Mouse (Mus musculus) embryonic fibroblast, embryonic 13.5 days (primary cell): ENCODE data around the gene Snx14.
"Not testable (repeated sequence)": the region's sequence is repeated elsewhere in the genome, so short reads cannot be mapped to it uniquely, and the experiment has no call there.

Experiments
- CTCF ChIP-seq: IDR thresholded peaks from 2 replicates; pipeline ENCODE4 v1.5.1; 2011; ENCODE audit warnings: mild to moderate bottlenecking, control low read depth, low read length, moderate library complexity, borderline replicate concordance; ENCODE audit not compliant: insufficient read depth
- POLR2A ChIP-seq: IDR thresholded peaks from 2 replicates; pipeline ENCODE4 v1.6.1; 2011; ENCODE audit warnings: low read depth, mild to moderate bottlenecking, control low read depth, low read length, moderate library complexity

- peak; percentile 77 for TF ChIP-seq POLR2A
- not testable (repeated sequence) for TF ChIP-seq CTCF
Measured at GRCm38 (mm10) chr9:88482230-88482828, 43.6 kb upstream of the Snx14 start, which contains the start of gene Syncrip.
